Mouse (Mus musculus) gastrocnemius, adult 18-20 months (tissue): ENCODE data around the gene Dlg2. TPM values are rescaled to one million over a fixed set of nuclear protein-coding genes. Genes with fewer than 3 reads are reported as not detected.

Experiments used
- DNase-seq: peaks from one replicate; pipeline ENCODE4 v3.0.0; 2021; ENCODE audit warnings: low spot score
- total RNA-seq, 2 experiments: library from RNA; stranded (reverse); gene quantifications; 2 replicates each; pipeline ENCODE4 v1.2.3; 2021

Dlg2 gene
- total RNA-seq, 2 experiments from 2014 or later, result 0.50 to 1.5 TPM

DNA sequence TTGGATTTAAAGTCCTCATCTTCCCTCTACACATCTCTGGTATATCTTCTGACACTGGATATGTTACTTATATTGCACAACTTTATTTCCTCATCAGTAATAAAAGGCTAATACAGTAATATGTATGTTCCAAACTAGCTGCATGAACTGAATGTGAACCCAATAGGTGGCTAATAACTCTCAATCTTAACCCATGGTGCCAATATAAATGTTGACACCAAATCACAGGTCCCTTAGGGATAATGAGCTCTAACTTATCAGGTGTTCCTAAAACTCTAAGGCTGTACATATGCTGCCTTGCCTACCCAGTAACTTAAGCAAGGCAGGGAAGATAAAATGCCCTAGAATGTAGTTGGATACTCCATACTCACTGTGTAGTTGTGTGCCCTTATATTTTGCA is 1894.0 kb downstream of the Dlg2 start:
- no peak for DNase-seq

DNA sequence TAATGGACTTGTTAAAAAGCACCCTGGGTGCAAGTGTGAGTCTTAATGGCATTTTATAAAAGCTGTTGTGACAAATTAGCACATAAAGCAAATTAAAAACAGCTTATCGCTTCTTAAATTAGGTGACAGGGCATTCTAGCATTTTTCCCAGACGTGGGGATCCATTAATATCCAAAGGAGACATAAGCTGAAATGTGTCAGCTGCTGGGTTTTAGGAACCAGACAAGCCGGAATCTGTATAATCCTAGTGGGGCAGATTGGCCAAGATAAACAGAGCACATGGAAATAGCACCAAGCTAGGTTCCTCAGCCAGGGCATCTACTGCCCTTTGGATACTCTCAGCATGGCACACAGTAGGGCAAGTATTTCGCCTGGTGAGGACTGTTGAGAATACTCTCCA is 1895.2 kb downstream of the Dlg2 start:
- DNase-seq, result no peak

DNA sequence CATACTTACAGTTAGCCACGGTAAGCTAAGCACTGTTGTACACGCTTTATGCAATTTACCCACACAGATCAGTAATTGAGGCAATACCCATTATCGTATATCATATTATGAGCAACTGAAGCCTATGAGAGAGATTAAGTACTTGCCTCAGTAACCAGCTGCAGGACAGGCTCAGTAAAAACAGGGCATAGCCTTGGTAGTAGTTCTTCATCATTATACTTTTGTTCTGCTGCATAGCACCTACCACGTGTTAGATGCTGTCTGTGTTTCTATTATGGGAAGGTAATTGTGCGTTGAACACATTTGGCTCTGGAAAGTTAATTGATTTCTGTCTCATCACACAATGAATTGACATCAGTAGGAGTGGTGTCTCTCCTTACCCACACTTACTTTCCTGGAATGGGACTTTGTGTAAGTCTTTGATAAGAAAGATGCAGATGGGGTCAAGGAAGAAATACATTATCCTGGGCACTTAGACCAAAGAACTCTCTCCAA is 1897.4 kb downstream of the Dlg2 start:
- DNase-seq, result no peak

DNA sequence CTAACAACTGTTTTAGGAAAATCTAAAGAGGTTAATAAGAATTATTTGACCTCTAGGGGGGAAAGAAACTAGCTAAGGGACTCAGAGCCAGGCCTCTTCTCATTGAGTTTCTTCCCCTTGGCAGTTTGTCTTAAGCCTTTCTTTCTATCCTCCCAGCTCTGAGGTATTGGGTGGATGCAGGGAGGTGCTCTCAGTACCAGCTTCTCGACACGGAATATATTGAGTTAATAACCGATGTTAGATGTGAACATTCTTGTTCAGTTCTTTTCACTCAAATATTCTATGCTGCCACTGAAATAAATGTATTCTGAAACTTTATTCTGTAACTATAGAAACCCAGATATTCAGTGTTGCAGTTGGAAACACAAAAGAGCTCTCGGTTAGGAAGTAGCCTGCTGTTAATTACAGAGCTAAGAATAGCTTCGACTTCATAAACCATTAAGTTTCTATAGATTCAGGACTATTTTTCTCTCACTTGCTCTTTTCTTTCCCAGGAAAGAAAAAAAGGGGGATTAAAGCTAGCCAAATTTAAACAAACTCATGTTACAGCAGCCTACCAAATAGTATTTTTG is 1907.5 kb downstream of the Dlg2 start:
- DNase-seq, result no peak

GRCm38 (mm10) chr7:92392052-92392640 is 1915.7 kb downstream of the Dlg2 start:
- no peak for DNase-seq

DNA sequence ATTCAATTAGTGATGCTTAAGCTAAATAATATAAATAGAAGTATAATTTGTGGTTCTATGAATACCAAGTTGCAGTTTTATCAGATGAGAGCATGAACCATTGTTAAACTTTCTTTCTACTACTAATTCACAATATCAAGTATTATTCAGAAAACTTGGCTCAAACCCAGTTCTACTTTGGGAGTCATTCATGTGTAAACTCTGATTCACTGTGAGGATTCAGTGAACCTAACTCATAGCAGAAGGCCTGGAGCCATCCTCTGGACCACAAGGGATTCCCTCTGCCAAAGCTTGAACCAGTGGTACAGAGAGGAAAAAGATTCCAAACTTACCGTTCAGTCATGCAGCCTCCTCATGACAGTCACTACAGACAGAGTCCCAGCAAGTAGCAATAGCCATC is 1920.3 kb downstream of the Dlg2 start:
- DNase-seq, result no peak

DNA sequence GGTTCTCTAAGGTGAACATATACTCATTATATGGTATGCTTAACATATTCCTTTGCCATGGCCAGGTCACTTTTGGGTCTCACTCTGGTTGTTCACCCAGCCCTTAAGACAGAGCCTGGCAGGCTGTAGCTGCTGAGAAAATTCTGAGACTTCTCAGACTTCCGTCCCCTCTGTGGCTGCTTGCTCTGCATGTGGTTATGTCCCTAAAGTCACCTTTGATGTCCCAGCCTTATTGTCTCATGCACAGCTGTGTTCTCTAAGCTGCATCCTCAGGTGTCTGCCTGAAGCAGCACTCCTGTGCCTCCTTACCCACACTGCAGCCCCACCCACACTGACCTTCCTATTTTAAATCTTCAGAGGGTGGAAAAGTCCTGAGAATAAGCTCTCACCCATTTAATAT is 1922.4 kb downstream of the Dlg2 start:
- no peak for DNase-seq

GRCm38 (mm10) chr7:92400551-92400950 is 1924.1 kb downstream of the Dlg2 start:
- no peak for DNase-seq

- DNase-seq, result no peak
These were observed 1924.7 kb downstream of the Dlg2 start for GRCm38 (mm10) chr7:92401001-92401688.

DNA sequence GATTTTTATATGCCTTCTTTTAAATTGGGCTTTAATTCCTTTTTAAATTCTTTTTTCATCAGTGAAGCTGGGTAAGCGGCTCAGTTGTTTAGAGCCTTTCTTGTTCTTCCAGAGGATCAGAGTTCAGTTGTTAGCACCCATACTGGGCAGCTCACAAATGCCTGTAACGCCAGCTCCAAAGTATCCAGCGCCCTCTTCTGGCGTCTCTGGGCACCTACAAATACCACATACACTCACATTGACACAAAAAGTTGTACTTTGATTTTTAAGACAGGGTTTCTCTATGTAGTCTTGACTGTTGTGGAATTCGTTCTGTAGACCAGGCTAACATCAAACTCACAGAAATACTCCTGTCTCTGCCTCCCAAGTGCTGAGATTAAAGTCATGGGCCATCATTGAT is 1932.0 kb downstream of the Dlg2 start:
- no peak for DNase-seq

DNA sequence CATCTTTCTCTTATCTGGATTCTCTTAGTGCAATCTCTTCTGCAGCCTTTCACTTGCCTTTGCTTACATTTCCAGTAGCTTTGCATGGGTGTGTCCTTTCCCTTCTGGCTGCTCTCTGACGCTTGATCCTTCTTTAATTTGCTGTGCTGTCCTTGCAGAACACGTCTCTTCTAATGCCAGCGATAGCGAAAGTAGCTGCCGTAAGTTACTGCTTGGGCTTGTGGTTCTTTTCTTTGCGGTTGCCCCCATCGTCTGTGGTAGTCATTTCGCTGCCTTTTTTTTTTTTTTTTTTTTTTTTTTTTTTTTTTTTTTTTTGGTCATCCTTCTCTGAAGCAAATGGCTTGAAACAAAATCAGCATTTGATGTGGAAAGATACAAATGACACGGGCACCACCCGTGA is 1944.0 kb downstream of the Dlg2 start:
- no peak for DNase-seq

- no peak for DNase-seq
These were observed 1946.5 kb downstream of the Dlg2 start for GRCm38 (mm10) chr7:92423017-92423416.

DNA sequence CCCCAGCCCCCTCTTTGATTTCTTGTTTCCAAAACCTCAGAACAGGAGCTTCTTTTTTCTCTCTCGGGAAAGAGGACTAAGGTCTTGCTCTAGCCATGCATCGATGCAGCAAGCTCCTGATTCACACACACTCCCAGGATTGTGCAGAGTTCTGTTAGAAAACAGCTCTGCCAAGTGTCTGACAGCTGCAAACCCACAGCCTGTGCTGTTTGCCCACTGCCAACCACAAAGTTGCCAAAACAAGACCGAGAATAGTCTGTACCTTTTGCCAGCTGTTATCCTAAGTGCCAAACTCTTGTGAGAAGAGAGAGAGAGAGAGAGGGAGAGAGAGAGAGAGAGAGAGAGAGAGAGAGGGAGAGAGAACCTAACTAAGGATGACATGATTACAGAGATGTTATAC is 1948.2 kb downstream of the Dlg2 start:
- no peak for DNase-seq

- no peak for DNase-seq
These were observed 1950.8 kb downstream of the Dlg2 start for GRCm38 (mm10) chr7:92427280-92427679.

DNA sequence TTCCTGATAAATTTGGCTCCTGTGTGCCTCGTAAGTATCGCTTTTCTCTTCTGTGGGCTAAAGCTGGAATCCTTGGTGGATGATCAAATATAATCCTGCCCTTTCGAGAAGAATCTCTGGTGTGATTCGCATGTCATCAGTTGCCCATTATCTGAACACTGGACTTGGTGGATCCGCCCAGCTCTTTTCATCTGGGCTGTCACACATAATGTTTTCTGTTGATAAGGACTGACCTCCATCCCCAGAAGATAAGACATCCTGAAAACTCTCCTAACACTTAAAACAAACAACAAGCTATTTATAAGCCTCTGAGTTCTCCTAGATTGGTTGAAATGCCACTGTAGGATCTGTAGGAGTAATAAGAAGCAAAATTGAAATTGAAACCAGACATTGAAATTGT is 1952.2 kb downstream of the Dlg2 start:
- DNase-seq, result no peak

- DNase-seq, result no peak
These were observed 1953.8 kb downstream of the Dlg2 start for GRCm38 (mm10) chr7:92430254-92430653.

GRCm38 (mm10) chr7:92437168-92437567 is 1960.7 kb downstream of the Dlg2 start:
- no peak for DNase-seq

DNA sequence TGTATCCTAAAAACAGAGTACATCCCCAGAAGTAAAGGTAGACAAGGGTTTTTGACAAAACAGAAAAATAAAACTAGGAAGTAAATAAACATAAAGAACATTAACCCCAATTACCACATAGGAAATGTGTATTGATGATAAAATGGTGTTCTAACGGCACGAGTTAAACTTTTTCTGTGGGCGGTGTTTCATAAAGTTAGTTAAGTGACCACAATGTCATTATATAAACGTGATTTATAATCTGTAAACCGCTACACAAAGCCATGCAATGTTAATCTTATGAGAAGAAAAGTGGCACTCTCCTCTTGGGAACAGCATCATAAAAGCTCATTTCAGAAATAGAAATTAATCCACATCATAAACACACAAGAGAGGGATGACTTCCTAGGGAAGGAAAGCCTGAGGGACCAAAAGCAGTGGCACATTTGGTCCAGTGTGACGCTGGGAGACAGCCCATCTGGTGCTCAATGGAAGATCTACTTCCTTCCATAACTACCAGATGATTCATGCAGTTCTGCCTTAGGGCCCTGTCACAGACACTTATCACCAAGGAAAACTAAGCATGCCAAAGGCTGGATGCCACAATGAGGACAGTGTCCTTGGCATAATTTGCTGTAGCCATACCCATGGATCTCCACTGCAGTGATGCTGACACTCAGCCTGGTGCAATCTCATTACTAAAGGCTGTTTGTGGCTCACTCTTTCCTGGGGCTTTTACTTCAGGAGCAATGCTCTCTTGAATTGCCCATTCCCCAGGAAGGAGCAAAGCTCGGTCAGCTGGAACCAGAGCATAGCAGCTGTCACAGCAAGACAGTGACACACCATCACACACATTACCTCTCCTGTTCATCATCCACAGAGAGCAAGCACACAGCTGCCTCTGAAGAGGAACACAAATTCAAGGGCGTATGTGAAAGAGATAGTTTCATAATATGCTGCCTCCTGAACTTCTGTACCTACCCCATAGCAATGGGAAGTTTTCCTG is 1963.3 kb downstream of the Dlg2 start:
- DNase-seq, result no peak

- no peak for DNase-seq
These were observed 1965.1 kb downstream of the Dlg2 start for GRCm38 (mm10) chr7:92441611-92442010.

DNA sequence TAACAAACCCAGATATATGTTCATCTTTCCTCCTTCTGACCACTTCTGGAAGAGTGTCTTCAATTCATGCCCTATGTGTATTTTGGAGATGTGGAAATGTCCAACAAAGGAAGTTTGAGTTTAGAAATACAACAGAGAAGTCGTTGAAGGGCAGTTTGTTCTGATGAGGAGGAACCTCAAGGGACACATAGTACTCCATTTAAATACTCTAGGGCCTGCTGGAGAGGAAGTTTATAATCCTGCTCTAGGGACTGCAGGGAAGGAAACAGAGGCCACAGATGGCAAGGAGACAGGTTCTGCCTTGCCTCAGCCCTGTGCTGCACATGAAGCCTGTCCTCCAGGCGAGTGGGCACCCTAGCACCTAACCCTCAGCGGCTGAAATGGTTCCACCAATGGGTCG is 1965.6 kb downstream of the Dlg2 start:
- DNase-seq, result no peak

DNA sequence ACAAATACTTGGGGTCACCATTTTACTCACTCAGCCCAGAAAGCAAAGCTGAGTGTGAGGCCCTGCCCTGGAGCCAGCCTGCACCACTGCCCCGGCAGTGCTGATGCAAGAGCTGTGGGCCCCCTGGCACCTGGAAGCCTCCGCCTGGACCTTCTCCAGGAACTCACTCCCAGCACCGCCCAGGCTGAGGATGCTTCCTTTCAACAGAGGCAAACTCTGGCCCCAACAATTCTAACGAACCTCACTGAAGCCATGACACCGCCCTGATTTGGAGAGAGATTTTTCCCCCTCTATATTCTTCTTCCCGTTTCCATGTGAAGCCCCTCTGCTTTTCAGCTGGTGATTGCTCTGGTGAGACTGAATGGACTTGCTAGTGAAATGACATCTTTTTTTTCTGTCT is 1971.5 kb downstream of the Dlg2 start:
- no peak for DNase-seq
